Mouse (Mus musculus) ES-E14 (cell line): ENCODE data around the gene Ndufv3.

ENCODE experiments used
- HCFC1 ChIP-seq: IDR thresholded peaks from 2 replicates; pipeline ENCODE4 v1.6.1; 2012; ENCODE audit warnings: low read length, inconsistent platforms, borderline replicate concordance; ENCODE audit not compliant: insufficient read depth
- MAFK ChIP-seq: IDR thresholded peaks from 2 replicates; pipeline ENCODE4 v1.6.1; 2014; ENCODE audit warnings: mild to moderate bottlenecking, low read depth, low read length, inconsistent platforms; ENCODE audit not compliant: insufficient read depth
- ZC3H11A ChIP-seq: IDR thresholded peaks from 2 replicates; pipeline ENCODE4 v1.6.1; 2012; ENCODE audit warnings: low read depth, mild to moderate bottlenecking, inconsistent platforms, low read length, borderline replicate concordance

GRCm38 (mm10) chr17:31563632-31564014 is 43.7 kb downstream of the Ndufv3 start:
- TF ChIP-seq HCFC1 (no peak), ZC3H11A (no peak), MAFK (no peak)
